Mouse (Mus musculus): ENCODE measurements around the gene Cxcr2. TPM values are rescaled to one million over a fixed set of nuclear protein-coding genes. Genes with fewer than 3 reads are reported as not detected.

Gene Cxcr2
- polyA plus RNA-seq, 1 experiment: 0.27 TPM

GRCm38 (mm10) chr1:74181462-74181861 is 27.7 kb downstream of the Cxcr2 start:
- no peaks in the 10 kb centered on the region for H3K9me3 ChIP-seq (replicated peaks; ENCODE audit: control insufficient read depth, insufficient read depth, low read length, poor library complexity, severe bottlenecking)
- H3K4me3 ChIP-seq (ENCODE audit: low read depth, low read length): no peak overlapping the region
- no peaks in the 10 kb centered on the region for H3K36me3 ChIP-seq (ENCODE audit: control insufficient read depth, insufficient read depth, low read length, poor library complexity, severe bottlenecking)
- H3K27me3 ChIP-seq (ENCODE audit: control insufficient read depth, insufficient read depth, low read length, poor library complexity, severe bottlenecking): no peaks in the 10 kb centered on the region
- peaks cover 2% of the 10 kb centered on the region for H3K4me1 ChIP-seq (ENCODE audit: control insufficient read depth, insufficient read depth, low read length)
- H3K9ac ChIP-seq (ENCODE audit: low read depth, poor library complexity, severe bottlenecking): no peak overlapping the region
- TF ChIP-seq EP300 (IDR thresholded peaks at IDR 0.05; ENCODE audit: insufficient read depth, low read depth, low read length) (no peak), CTCF (IDR thresholded peaks at IDR 0.05; ENCODE audit: low read depth, low read length) (no peak), POLR2A (IDR thresholded peaks at IDR 0.05; ENCODE audit: insufficient read depth, low read length) (no peak)
- H3K27ac ChIP-seq (ENCODE audit: insufficient read depth, low read length): no peak overlapping the region

GRCm38 (mm10) chr1:74183006-74183405 is 29.2 kb downstream of the Cxcr2 start:
- peak; percentile 34 for TF ChIP-seq CTCF (IDR thresholded peaks at IDR 0.05; ENCODE audit: low read depth, low read length)
- no peak for TF ChIP-seq EP300 (IDR thresholded peaks at IDR 0.05; ENCODE audit: insufficient read depth, low read depth, low read length)
- Histone ChIP-seq H3K27me3 (ENCODE audit: control insufficient read depth, insufficient read depth, low read length, poor library complexity, severe bottlenecking) (no peaks in the 10 kb centered on the region), H3K9me3 (replicated peaks; ENCODE audit: control insufficient read depth, insufficient read depth, low read length, poor library complexity, severe bottlenecking) (no peaks in the 10 kb centered on the region), H3K4me1 (ENCODE audit: control insufficient read depth, insufficient read depth, low read length) (no peaks in the 10 kb centered on the region), H3K36me3 (ENCODE audit: control insufficient read depth, insufficient read depth, low read length, poor library complexity, severe bottlenecking) (no peaks in the 10 kb centered on the region), H3K4me3 (ENCODE audit: low read depth, low read length) (no peak overlapping the region), H3K9ac (ENCODE audit: low read depth, poor library complexity, severe bottlenecking) (no peak overlapping the region), H3K27ac (ENCODE audit: insufficient read depth, low read length) (no peak overlapping the region)

- Histone ChIP-seq H3K27ac (ENCODE audit: insufficient read depth, low read length) (no peak overlapping the region), H3K27me3 (ENCODE audit: control insufficient read depth, insufficient read depth, low read length, poor library complexity, severe bottlenecking) (no peaks in the 10 kb centered on the region), H3K4me1 (ENCODE audit: control insufficient read depth, insufficient read depth, low read length) (no peaks in the 10 kb centered on the region), H3K4me3 (ENCODE audit: low read depth, low read length) (no peak overlapping the region), H3K9me3 (replicated peaks; ENCODE audit: control insufficient read depth, insufficient read depth, low read length, poor library complexity, severe bottlenecking) (no peaks in the 10 kb centered on the region), H3K9ac (ENCODE audit: low read depth, poor library complexity, severe bottlenecking) (no peak overlapping the region), H3K36me3 (ENCODE audit: control insufficient read depth, insufficient read depth, low read length, poor library complexity, severe bottlenecking) (no peaks in the 10 kb centered on the region)
- no peak for TF ChIP-seq CTCF (IDR thresholded peaks at IDR 0.05; ENCODE audit: low read depth, low read length)
- no peak for TF ChIP-seq EP300 (IDR thresholded peaks at IDR 0.05; ENCODE audit: insufficient read depth, low read depth, low read length)
- TF ChIP-seq POLR2A (IDR thresholded peaks at IDR 0.05; ENCODE audit: insufficient read depth, low read length): no peak
Measured at GRCm38 (mm10) chr1:74190471-74190870, 36.7 kb downstream of the Cxcr2 start.

GRCm38 (mm10) chr1:74192711-74193110 is 38.9 kb downstream of the Cxcr2 start:
- no peaks in the 10 kb centered on the region for H3K4me1 ChIP-seq (ENCODE audit: control insufficient read depth, insufficient read depth, low read length)
- no peaks in the 10 kb centered on the region for H3K9me3 ChIP-seq (replicated peaks; ENCODE audit: control insufficient read depth, insufficient read depth, low read length, poor library complexity, severe bottlenecking)
- no peak overlapping the region for H3K4me3 ChIP-seq (ENCODE audit: low read depth, low read length)
- H3K27me3 ChIP-seq (ENCODE audit: control insufficient read depth, insufficient read depth, low read length, poor library complexity, severe bottlenecking): no peaks in the 10 kb centered on the region
- no peak overlapping the region for H3K9ac ChIP-seq (ENCODE audit: low read depth, poor library complexity, severe bottlenecking)
- no peak overlapping the region for H3K27ac ChIP-seq (ENCODE audit: insufficient read depth, low read length)
- TF ChIP-seq CTCF (IDR thresholded peaks at IDR 0.05; ENCODE audit: low read depth, low read length): no peak
- TF ChIP-seq EP300 (IDR thresholded peaks at IDR 0.05; ENCODE audit: insufficient read depth, low read depth, low read length): no peak
- no peak for TF ChIP-seq POLR2A (IDR thresholded peaks at IDR 0.05; ENCODE audit: insufficient read depth, low read length)
- no peaks in the 10 kb centered on the region for H3K36me3 ChIP-seq (ENCODE audit: control insufficient read depth, insufficient read depth, low read length, poor library complexity, severe bottlenecking)

- no peaks in the 10 kb centered on the region for H3K36me3 ChIP-seq (ENCODE audit: control insufficient read depth, insufficient read depth, low read length, poor library complexity, severe bottlenecking)
- no peak within 1 kb of the TSS for H3K27ac ChIP-seq (ENCODE audit: insufficient read depth, low read length)
- H3K9ac ChIP-seq (ENCODE audit: low read depth, poor library complexity, severe bottlenecking): no peak within 1 kb of the TSS
- no peak within 1 kb of the TSS for H3K4me3 ChIP-seq (ENCODE audit: low read depth, low read length)
- no peaks in the 10 kb centered on the region for H3K9me3 ChIP-seq (replicated peaks; ENCODE audit: control insufficient read depth, insufficient read depth, low read length, poor library complexity, severe bottlenecking)
- no peaks in the 10 kb centered on the region for H3K27me3 ChIP-seq (ENCODE audit: control insufficient read depth, insufficient read depth, low read length, poor library complexity, severe bottlenecking)
- H3K4me1 ChIP-seq (ENCODE audit: control insufficient read depth, insufficient read depth, low read length): no peaks in the 10 kb centered on the region
- TF ChIP-seq POLR2A (IDR thresholded peaks at IDR 0.05; ENCODE audit: insufficient read depth, low read length): no peak
Measured at GRCm38 (mm10) chr1:74194445-74194844, 40.7 kb downstream of the Cxcr2 start, which contains the start of gene Cxcr1. Gene Cxcr1, minus strand, starts transcription at chr1:74194631.

- H3K4me3 ChIP-seq (ENCODE audit: low read depth, low read length): no peak overlapping the region
- no peaks in the 10 kb centered on the region for H3K27me3 ChIP-seq (ENCODE audit: control insufficient read depth, insufficient read depth, low read length, poor library complexity, severe bottlenecking)
- TF ChIP-seq POLR2A (IDR thresholded peaks at IDR 0.05; ENCODE audit: insufficient read depth, low read length) (no peak), EP300 (IDR thresholded peaks at IDR 0.05; ENCODE audit: insufficient read depth, low read depth, low read length) (no peak), CTCF (IDR thresholded peaks at IDR 0.05; ENCODE audit: low read depth, low read length) (peak; percentile 86)
- H3K27ac ChIP-seq (ENCODE audit: insufficient read depth, low read length): no peak overlapping the region
- H3K4me1 ChIP-seq (ENCODE audit: control insufficient read depth, insufficient read depth, low read length): no peaks in the 10 kb centered on the region
- H3K9ac ChIP-seq (ENCODE audit: low read depth, poor library complexity, severe bottlenecking): no peak overlapping the region
- H3K36me3 ChIP-seq (ENCODE audit: control insufficient read depth, insufficient read depth, low read length, poor library complexity, severe bottlenecking): no peaks in the 10 kb centered on the region
- no peaks in the 10 kb centered on the region for H3K9me3 ChIP-seq (replicated peaks; ENCODE audit: control insufficient read depth, insufficient read depth, low read length, poor library complexity, severe bottlenecking)
Measured at GRCm38 (mm10) chr1:74195961-74196360, 42.2 kb downstream of the Cxcr2 start.
